Mouse (Mus musculus) spleen, adult 2 months (tissue): ENCODE results near the gene Usp47. TPM values are rescaled to one million over a fixed set of nuclear protein-coding genes. Genes with fewer than 3 reads are reported as not detected.

Experiments used
- DNase-seq, 2 experiments: peaks; one replicate each; pipeline versions ENCODE4 v3.0.0 to v3.0.0-alpha.2; 2012 to 2021; ENCODE audit warnings: low spot score in 2 of 2, low read depth in 1 of 2
- H3K27ac ChIP-seq: fragments of 200-500 bp; 2 replicates; pipeline ENCODE4 v1.5.1; 2012; ENCODE audit warnings: low read length, inconsistent platforms; ENCODE audit not compliant: insufficient read depth
- H3K27me3 ChIP-seq: fragments of 200-500 bp; 2 replicates; pipeline ENCODE4 v1.6.1; 2012; ENCODE audit warnings: mild to moderate bottlenecking, moderate library complexity, low read length, inconsistent platforms; ENCODE audit not compliant: control insufficient read depth, insufficient read depth
- H3K36me3 ChIP-seq: fragments of 200-500 bp; 2 replicates; pipeline ENCODE4 v1.6.1; 2012; ENCODE audit warnings: mild to moderate bottlenecking, low read length, inconsistent platforms; ENCODE audit not compliant: control insufficient read depth, insufficient read depth
- H3K4me1 ChIP-seq: fragments of 200-500 bp; 2 replicates; pipeline ENCODE4 v1.6.1; 2011; ENCODE audit warnings: inconsistent platforms; ENCODE audit not compliant: control insufficient read depth, insufficient read depth, insufficient read length
- H3K4me3 ChIP-seq: fragments of 200-500 bp; 2 replicates; pipeline ENCODE4 v1.5.1; 2011; ENCODE audit warnings: mild to moderate bottlenecking, inconsistent platforms; ENCODE audit not compliant: insufficient read depth, insufficient read length; ENCODE audit errors: extremely low read depth
- CTCF ChIP-seq: fragments of 200-500 bp; IDR thresholded peaks from 2 replicates; pipeline ENCODE4 v1.5.1; 2011; ENCODE audit warnings: mild to moderate bottlenecking, inconsistent platforms; ENCODE audit not compliant: insufficient read depth, insufficient read length, insufficient replicate concordance; ENCODE audit errors: extremely low read depth
- POLR2A ChIP-seq: fragments of 200-500 bp; IDR thresholded peaks from 2 replicates; pipeline ENCODE4 v1.6.1; 2011; ENCODE audit warnings: low read depth, low read length, inconsistent platforms
- WGBS: fragments of 180-500 bp; shearing (Covaris S2); methylation state at CpG from one replicate; pipeline ENCODE4 v1.1.7; 2018; 5-methylcytosine and 5-hydroxymethylcytosine counted together
- polyA plus RNA-seq: library from polyadenylated mRNA; depleted of rRNA; stranded (reverse); fragments of >200 nt; gene quantifications from 2 replicates; pipeline ENCODE4 v1.2.3, GENCODE M21; 2012

Usp47 gene
- polyA plus RNA-seq, 1 experiment: 5.2 TPM

DNA sequence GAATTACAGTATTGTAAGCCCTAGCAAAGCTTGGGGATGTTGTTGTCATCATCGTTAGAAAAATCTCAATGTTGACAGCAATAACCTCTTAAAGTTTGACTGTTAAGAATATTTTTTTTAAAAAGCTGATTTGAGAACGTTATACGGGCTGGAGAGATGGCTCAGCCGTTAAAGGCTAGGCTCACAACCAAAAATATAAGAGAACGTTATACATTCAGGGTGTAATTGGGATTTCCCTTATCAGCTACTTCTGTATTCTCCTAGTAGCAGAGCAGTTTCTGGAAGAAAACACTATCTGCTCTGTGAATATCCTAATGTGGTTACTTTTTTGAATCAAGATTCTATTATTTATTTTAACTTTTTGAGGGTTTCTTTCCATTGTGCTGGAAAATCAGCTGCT is 25.3 kb downstream of the Usp47 start:
- 73% methylated on average over 5 of the region's 5 CpGs for WGBS
- H3K27me3 ChIP-seq: no peaks in the 10 kb centered on the region
- no peaks in the 10 kb centered on the region for H3K36me3 ChIP-seq
- peaks cover 2% of the 10 kb centered on the region; the same call in 1 of the 2 replicates for H3K4me1 ChIP-seq
- H3K4me3 ChIP-seq: no peak overlapping the region
- no peak for DNase-seq
- H3K27ac ChIP-seq: no peak overlapping the region
- no peak for TF ChIP-seq POLR2A
- no peak for TF ChIP-seq CTCF

DNA sequence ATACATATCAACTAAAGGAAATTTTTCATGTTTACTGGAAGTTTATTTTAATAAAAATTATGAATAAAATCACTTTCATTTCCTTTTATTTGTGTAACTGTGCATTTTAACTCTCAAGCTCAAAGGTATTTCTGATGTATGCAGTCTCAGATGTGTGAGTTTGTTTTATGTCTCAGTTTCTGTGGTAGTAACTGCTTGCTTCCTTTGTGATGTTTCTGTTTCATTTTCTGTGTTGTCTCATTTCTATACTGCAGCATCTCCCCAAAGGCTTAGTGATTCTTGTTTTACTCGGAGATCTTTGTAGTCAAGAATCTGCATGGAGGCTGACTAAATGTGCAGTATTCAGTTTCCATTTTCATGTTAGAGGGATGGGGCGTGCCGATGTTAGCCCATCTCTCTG is 30.4 kb downstream of the Usp47 start:
- TF ChIP-seq CTCF: no peak
- TF ChIP-seq POLR2A: no peak
- DNase-seq: no peak
- Histone ChIP-seq H3K4me1 (peaks cover 5% of the 10 kb centered on the region), H3K27ac (peak overlapping the region; percentile 38; the same call in 1 of the 2 replicates), H3K36me3 (peaks cover 8% of the 10 kb centered on the region; the same call in 1 of the 2 replicates), H3K4me3 (no peak overlapping the region), H3K27me3 (no peaks in the 10 kb centered on the region)
- WGBS: 65% methylated on average over 3 of the region's 3 CpGs

DNA sequence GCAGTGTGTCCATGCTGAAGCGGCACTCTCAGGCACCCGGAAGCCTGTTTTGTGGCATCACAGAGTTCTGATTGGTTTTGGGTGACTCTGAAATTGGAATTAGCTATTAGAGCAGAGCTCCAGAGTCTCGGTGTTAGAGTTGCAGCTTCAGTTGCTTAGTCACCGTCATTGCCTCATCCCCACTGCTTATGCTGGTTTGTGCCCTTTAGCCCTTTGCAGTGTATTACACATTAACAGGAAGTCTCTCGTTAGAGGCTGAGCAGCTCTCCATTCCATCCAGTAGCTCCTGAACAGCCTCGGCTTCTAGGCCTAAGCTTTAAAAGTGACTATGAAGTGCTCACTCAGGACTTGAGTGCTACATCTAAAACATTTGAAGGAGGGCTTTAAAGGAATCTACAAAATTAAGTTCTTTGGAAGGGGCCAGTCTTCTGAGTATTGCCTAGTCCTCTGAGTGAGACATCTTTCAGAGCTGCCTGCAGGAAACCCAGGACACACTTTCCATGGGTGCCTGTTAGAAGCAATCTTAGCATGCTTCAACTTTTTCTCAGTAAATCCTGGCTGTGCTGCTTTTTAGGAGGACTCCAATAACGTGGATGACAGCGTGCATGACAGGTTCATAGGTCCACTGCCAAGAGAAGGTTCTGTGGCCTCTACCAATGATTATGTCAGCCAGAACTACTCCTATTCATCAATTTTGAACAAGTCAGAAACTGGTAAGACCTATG is 32.8 kb downstream of the Usp47 start:
- Histone ChIP-seq H3K4me1 (peaks cover 5% of the 10 kb centered on the region), H3K4me3 (no peak overlapping the region), H3K36me3 (peaks cover 8% of the 10 kb centered on the region; the same call in 1 of the 2 replicates), H3K27ac (no peak overlapping the region), H3K27me3 (no peaks in the 10 kb centered on the region)
- no peak for DNase-seq
- 78% methylated on average over 8 of the region's 8 CpGs for WGBS
- TF ChIP-seq POLR2A: no peak
- no peak for TF ChIP-seq CTCF

DNA sequence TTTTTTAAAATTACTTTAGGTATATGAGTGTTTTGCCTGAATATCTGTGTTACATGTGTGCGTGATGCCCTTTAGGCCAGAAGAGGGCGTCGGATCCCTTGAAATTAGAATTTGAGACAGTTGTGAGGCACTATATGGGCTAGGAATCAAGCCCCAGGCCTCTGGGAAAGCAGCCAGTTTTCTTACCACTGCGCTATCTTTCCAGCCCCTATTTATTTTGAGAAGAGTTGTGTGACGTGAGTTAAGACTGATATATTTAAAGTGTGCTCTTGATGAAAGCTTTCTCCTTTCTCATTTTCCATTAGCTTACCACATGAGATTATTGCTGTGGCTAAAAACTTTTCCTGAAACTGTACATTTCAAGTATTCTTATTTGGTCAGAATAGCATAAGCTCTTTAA is 51.6 kb downstream of the Usp47 start:
- Histone ChIP-seq H3K27ac (no peak overlapping the region), H3K4me1 (no peaks in the 10 kb centered on the region), H3K36me3 (peaks cover 11% of the 10 kb centered on the region), H3K4me3 (no peak overlapping the region), H3K27me3 (no peaks in the 10 kb centered on the region)
- 86% methylated on average over 5 of the region's 5 CpGs for WGBS
- no peak for DNase-seq
- no peak for TF ChIP-seq CTCF
- no peak for TF ChIP-seq POLR2A

DNA sequence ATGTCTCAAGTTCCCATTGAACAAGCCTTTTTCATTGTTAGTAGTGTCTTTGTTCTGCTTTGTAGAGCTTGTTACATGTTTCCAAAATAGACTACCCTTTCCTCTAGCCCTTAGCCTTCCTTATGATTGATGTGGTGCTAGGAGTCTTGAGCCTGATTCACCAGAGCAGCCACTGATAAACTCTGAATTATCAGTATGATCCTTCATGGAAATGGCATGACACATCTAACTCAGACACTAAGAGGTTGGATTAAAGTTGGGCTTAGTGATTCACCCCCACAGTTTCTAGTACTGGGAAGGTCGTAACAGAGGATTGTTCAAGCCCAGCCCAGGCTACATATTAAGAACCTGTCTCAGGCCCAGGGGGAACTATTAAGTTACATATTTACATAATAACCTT is 59.3 kb downstream of the Usp47 start:
- 91% methylated on average over 1 of the region's 1 CpGs for WGBS
- H3K27ac ChIP-seq: no peak overlapping the region
- TF ChIP-seq CTCF: no peak
- no peak for TF ChIP-seq POLR2A
- no peak overlapping the region for H3K4me3 ChIP-seq
- peaks cover 25% of the 10 kb centered on the region for H3K36me3 ChIP-seq
- H3K4me1 ChIP-seq: no peaks in the 10 kb centered on the region
- no peaks in the 10 kb centered on the region for H3K27me3 ChIP-seq
- no peak for DNase-seq

DNA sequence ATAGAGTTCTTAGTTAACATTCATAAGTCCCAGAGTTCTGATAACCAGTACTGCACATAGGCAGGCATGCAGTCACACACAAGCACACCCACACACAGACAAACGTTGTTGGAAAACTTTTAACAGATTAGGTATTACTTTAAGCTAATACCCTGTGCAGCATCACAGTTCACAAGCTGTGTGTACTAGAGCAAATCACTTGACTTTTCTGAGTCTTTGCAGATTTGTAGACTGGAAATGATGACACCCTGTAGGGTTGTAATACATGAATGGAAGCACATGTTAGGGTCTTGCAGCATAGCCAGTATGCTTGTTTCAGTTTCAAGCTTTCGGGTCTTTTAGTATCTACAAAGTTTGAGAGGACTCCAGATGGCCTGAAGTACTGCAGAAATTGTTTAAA is 60.9 kb downstream of the Usp47 start:
- Histone ChIP-seq H3K27me3 (no peaks in the 10 kb centered on the region), H3K27ac (no peak overlapping the region), H3K4me1 (no peaks in the 10 kb centered on the region), H3K36me3 (peaks cover 29% of the 10 kb centered on the region), H3K4me3 (no peak overlapping the region)
- WGBS: 76% methylated on average over 2 of the region's 2 CpGs
- no peak for DNase-seq
- TF ChIP-seq POLR2A (no peak), CTCF (no peak)

DNA sequence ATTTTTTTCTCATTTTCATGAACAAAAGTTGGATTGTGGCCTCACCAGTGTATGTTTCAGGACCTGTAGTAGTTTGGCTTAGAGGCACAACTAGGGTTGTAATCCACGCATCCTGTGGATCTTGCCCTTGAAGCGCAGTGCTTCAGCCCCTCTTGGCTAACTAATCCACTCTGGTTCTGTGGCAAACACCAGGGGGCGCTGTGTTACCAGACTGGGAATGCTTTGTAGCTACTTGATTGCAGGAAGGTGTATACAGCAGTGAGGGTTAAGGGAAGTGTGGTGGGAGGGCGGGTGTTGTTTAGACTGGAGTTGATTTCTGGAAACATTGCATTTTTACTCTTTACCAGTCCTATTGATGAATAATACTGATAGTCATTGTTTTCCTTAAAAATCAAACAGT is 61.8 kb downstream of the Usp47 start:
- Histone ChIP-seq H3K4me1 (no peaks in the 10 kb centered on the region), H3K36me3 (peaks cover 30% of the 10 kb centered on the region), H3K27me3 (no peaks in the 10 kb centered on the region), H3K4me3 (no peak overlapping the region), H3K27ac (no peak overlapping the region)
- peak; percentile 35 to 75 for DNase-seq
- WGBS: 47% methylated on average over 4 of the region's 4 CpGs
- TF ChIP-seq CTCF (peak; percentile 55; the same call in 1 of the 2 replicates), POLR2A (no peak)
